Mouse (Mus musculus) myocyte (in vitro differentiated cells): Measurements from ENCODE around the gene Ovca2. TPM values are rescaled to one million over a fixed set of nuclear protein-coding genes. Genes with fewer than 3 reads are reported as not detected.

ENCODE experiments used
- H3K27me3 ChIP-seq: one replicate; pipeline ENCODE4 v1.6.1; 2011; ENCODE audit not compliant: control insufficient read depth, insufficient read depth, insufficient read length
- H3K36me3 ChIP-seq: one replicate; pipeline ENCODE4 v1.6.1; 2011; ENCODE audit not compliant: control insufficient read depth, insufficient read depth
- H3K4me2 ChIP-seq: one replicate; pipeline ENCODE4 v1.6.1; 2011; ENCODE audit warnings: low read depth, control low read depth
- H3K4me3 ChIP-seq: one replicate; pipeline ENCODE4 v1.5.1; 2011; ENCODE audit warnings: mild to moderate bottlenecking, control low read depth, moderate library complexity
- H3K79me2 ChIP-seq: one replicate; pipeline ENCODE4 v1.6.1; 2011; ENCODE audit not compliant: control insufficient read depth, insufficient read depth
- H3ac ChIP-seq: one replicate; pipeline ENCODE4 v1.6.1; 2011; ENCODE audit not compliant: control insufficient read depth, insufficient read length
- CEBPB ChIP-seq: IDR thresholded peaks from 2 replicates; pipeline ENCODE4 v1.6.1; 2011; ENCODE audit warnings: mild to moderate bottlenecking, moderate library complexity; ENCODE audit not compliant: poor library complexity, insufficient read depth, severe bottlenecking
- E2F4 ChIP-seq: IDR thresholded peaks from one replicate; pipeline ENCODE4 v1.6.1; 2011; ENCODE audit warnings: mild to moderate bottlenecking, control low read depth, moderate library complexity; ENCODE audit not compliant: insufficient read depth
- MAX ChIP-seq: IDR thresholded peaks from one replicate; pipeline ENCODE4 v1.6.1; 2011; ENCODE audit warnings: low read depth, mild to moderate bottlenecking, control low read depth
- MYOD1 ChIP-seq, 3 experiments: IDR thresholded peaks; one replicate each; pipeline ENCODE4 v1.6.1; 2011; ENCODE audit warnings: control low read depth in 2 of 3, low read depth in 2 of 3, mild to moderate bottlenecking in 2 of 3, moderate library complexity in 1 of 3; ENCODE audit not compliant: insufficient read length in 2 of 3, control insufficient read depth in 1 of 3
- MYOG ChIP-seq, 3 experiments: IDR thresholded peaks; one replicate each; pipeline ENCODE4 v1.6.1; 2011; ENCODE audit warnings: control low read depth in 2 of 3, low read depth in 2 of 3, mild to moderate bottlenecking in 2 of 3; ENCODE audit not compliant: insufficient read length in 2 of 3, control insufficient read depth in 1 of 3, insufficient read depth in 1 of 3
- POLR2A ChIP-seq: IDR thresholded peaks from one replicate; pipeline ENCODE4 v1.6.1; 2011; ENCODE audit warnings: low read depth, mild to moderate bottlenecking, control low read depth, moderate library complexity; ENCODE audit not compliant: insufficient read length
- POLR2AphosphoS2 ChIP-seq: IDR thresholded peaks from one replicate; pipeline ENCODE4 v1.6.1; 2011; ENCODE audit warnings: low read depth, control low read depth; ENCODE audit not compliant: insufficient read length
- REST ChIP-seq: IDR thresholded peaks from one replicate; pipeline ENCODE4 v1.6.1; 2011; ENCODE audit warnings: mild to moderate bottlenecking, control low read depth, moderate library complexity; ENCODE audit not compliant: insufficient read depth, insufficient read length
- SRF ChIP-seq: IDR thresholded peaks from one replicate; pipeline ENCODE4 v1.6.1; 2011; ENCODE audit warnings: low read depth; ENCODE audit not compliant: control insufficient read depth, insufficient read length
- TCF12 ChIP-seq: IDR thresholded peaks from one replicate; pipeline ENCODE4 v1.6.1; 2011; ENCODE audit warnings: mild to moderate bottlenecking, control low read depth; ENCODE audit not compliant: poor library complexity, insufficient read depth, severe bottlenecking
- TCF3 ChIP-seq: IDR thresholded peaks from one replicate; pipeline ENCODE4 v1.6.1; 2011; ENCODE audit warnings: low read depth, control low read depth; ENCODE audit not compliant: insufficient read length
- USF1 ChIP-seq: IDR thresholded peaks from one replicate; pipeline ENCODE4 v1.6.1; 2011; ENCODE audit warnings: low read depth, mild to moderate bottlenecking, control low read depth, moderate library complexity
- polyA plus RNA-seq: library from polyadenylated mRNA; unstranded; fragments of >200 nt; fragmentation: generic; extraction: Trizol; gene quantifications from one replicate; pipeline ENCODE4 v1.2.1, GENCODE M21; 2012; ENCODE audit warnings: missing spikeins

The Ovca2 gene
- polyA plus RNA-seq, 1 experiment = 12.2 TPM

DNA sequence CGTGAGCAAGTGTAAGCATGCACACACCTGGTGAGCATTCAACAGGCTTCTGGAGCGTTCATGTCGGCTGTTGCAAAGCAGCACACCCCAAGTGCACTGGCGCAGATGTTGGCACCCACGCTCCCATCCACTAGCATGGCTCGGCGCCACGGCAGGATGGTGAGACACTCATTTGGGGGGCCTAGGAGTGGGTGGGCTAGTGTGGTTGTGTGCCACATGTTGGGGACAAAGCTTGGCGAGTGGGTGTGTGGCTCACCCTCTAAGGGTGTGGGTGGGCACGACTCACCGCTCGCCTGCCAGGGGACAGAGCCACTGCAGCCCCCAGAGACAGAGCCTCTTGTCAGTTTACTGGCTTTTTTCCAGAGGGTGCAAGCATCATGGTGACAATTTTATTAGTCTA, 22.3 kb upstream of the Ovca2 start:
- H3K36me3 ChIP-seq = no peaks in the 10 kb centered on the region
- H3K27me3 ChIP-seq = peaks cover 8% of the 10 kb centered on the region
- no peak overlapping the region for H3K4me2 ChIP-seq
- TF ChIP-seq USF1 (no peak), CEBPB (no peak), MAX (no peak), POLR2A (no peak), TCF3 (no peak), E2F4 (no peak), SRF (no peak), REST (no peak), MYOD1 (IDR thresholded peaks at IDR 0.05; ENCODE audit: control insufficient read depth in 1 of 3, insufficient read length in 2 of 3, low read depth in 2 of 3) (no peak), TCF12 (no peak), MYOG (IDR thresholded peaks at IDR 0.05; ENCODE audit: control insufficient read depth in 1 of 3, insufficient read depth in 1 of 3, insufficient read length in 2 of 3, low read depth in 2 of 3) (no peak), POLR2AphosphoS2 (no peak)
- H3K4me3 ChIP-seq = no peak overlapping the region
- H3K79me2 ChIP-seq = no peaks in the 10 kb centered on the region
- H3ac ChIP-seq = no peak overlapping the region

DNA sequence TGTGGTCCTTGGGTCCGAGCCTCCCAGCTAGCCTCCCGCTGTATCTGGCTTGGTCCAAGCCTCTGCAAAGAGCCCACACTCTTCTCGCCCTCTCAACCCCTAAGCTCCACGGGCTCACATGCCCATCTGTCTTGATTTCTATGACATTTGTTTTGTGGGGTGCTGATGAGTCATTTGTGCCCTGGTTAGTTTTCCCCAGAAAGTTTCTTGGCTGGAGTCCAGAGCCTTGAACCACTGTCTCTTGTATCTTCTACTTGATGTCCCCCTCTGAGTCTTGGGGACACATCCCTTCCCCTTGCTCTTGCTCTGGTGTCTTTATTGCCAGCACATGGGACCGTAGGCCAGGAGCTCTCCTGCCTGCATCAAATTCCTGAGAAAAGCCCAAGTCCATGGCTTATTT, 21.3 kb upstream of the Ovca2 start:
- Histone ChIP-seq H3K36me3 (no peaks in the 10 kb centered on the region), H3K4me3 (no peak overlapping the region), H3K27me3 (peaks cover 18% of the 10 kb centered on the region), H3K79me2 (no peaks in the 10 kb centered on the region), H3K4me2 (no peak overlapping the region), H3ac (no peak overlapping the region)
- TF ChIP-seq USF1 = no peak
- TF ChIP-seq MAX = no peak
- TF ChIP-seq CEBPB = no peak
- TF ChIP-seq POLR2AphosphoS2 = no peak
- TF ChIP-seq E2F4 = no peak
- no peak for TF ChIP-seq POLR2A
- TF ChIP-seq TCF12 = no peak
- no peak for TF ChIP-seq TCF3
- no peak for TF ChIP-seq MYOD1 (IDR thresholded peaks at IDR 0.05; ENCODE audit: control insufficient read depth in 1 of 3, insufficient read length in 2 of 3, low read depth in 2 of 3)
- TF ChIP-seq MYOG (IDR thresholded peaks at IDR 0.05; ENCODE audit: control insufficient read depth in 1 of 3, insufficient read depth in 1 of 3, insufficient read length in 2 of 3, low read depth in 2 of 3) = no peak

DNA sequence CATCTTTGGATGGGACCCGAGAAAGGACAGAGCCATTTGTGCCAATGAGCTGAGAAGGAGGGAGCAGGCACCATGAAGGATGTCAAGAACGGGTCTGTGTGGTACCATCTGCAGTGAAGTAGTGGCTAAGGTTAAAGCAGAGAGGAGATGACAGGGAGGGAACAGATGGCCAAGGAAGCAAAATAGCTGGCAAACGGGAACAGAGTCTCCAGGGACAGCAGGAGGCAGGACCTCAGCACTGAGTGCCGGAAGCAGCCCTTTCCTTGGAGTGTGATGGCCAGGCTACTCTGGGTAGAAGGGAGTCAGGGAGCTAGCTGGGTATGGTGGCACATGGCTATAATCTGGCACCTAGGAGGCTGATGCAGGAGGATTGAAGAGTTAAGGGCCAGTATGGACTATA, 20.2 kb upstream of the Ovca2 start:
- no peaks in the 10 kb centered on the region for H3K79me2 ChIP-seq
- no peak overlapping the region for H3K4me2 ChIP-seq
- H3ac ChIP-seq = no peak overlapping the region
- TF ChIP-seq TCF3 = no peak
- TF ChIP-seq REST = no peak
- no peak for TF ChIP-seq USF1
- TF ChIP-seq MAX = no peak
- H3K36me3 ChIP-seq = no peaks in the 10 kb centered on the region
- no peak overlapping the region for H3K4me3 ChIP-seq
- peaks cover 30% of the 10 kb centered on the region for H3K27me3 ChIP-seq

DNA sequence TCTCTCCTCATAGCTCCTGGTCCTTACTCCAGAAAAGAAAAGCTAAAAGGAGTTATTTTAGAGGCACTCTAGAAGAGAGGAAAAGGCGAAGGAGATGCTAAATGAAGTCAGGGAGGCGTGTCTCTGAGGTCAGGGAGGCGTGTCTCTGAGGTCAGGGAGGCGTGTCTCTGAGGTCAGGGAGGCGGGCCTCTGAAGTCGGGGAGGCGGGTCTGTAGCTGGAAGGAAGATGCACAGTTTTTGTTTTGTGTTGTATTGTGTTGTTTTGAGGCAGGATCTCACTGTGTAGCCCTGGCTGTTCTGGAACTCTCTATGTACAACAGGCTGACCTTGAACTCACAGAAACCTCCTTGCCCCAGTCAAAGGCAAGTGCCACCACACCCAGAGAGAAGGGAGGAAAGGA, 19.3 kb upstream of the Ovca2 start:
- no peaks in the 10 kb centered on the region for H3K79me2 ChIP-seq
- no peak for TF ChIP-seq E2F4
- no peak for TF ChIP-seq SRF
- TF ChIP-seq REST = no peak
- no peak for TF ChIP-seq POLR2A
- no peak for TF ChIP-seq TCF12
- TF ChIP-seq CEBPB = no peak
- no peak for TF ChIP-seq MYOG (IDR thresholded peaks at IDR 0.05; ENCODE audit: control insufficient read depth in 1 of 3, insufficient read depth in 1 of 3, insufficient read length in 2 of 3, low read depth in 2 of 3)
- no peak for TF ChIP-seq MYOD1 (IDR thresholded peaks at IDR 0.05; ENCODE audit: control insufficient read depth in 1 of 3, insufficient read length in 2 of 3, low read depth in 2 of 3)
- TF ChIP-seq MAX = no peak
- no peak for TF ChIP-seq TCF3
- TF ChIP-seq USF1 = no peak
- TF ChIP-seq POLR2AphosphoS2 = no peak
- H3K27me3 ChIP-seq = peaks cover 36% of the 10 kb centered on the region
- no peaks in the 10 kb centered on the region for H3K36me3 ChIP-seq
- H3K4me2 ChIP-seq = no peak overlapping the region
- no peak overlapping the region for H3K4me3 ChIP-seq
- H3ac ChIP-seq = no peak overlapping the region

DNA sequence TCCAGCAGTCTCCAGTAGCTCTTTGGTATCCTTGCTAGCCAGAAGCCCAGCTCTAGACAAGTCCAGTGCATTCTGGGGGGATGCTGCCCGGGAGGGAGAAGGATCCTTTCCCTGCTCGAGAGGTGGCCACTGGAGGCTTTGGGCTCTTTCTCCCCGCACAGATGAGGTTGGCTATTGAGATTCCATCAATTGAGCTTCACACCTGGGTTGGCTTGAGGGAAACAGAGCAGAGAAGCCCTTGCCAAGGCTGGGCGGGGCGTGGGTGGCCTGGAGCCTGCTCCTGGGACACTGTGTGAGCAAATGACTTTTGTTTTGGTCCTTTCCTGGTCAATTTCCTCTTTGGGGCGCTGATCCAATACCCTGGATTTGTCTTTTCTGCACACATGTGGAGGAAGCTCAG, 17.5 kb upstream of the Ovca2 start:
- no peak overlapping the region for H3ac ChIP-seq
- TF ChIP-seq CEBPB = no peak
- no peak overlapping the region for H3K4me2 ChIP-seq
- peaks cover 36% of the 10 kb centered on the region for H3K27me3 ChIP-seq
- H3K79me2 ChIP-seq = no peaks in the 10 kb centered on the region
- no peak overlapping the region for H3K4me3 ChIP-seq
- no peaks in the 10 kb centered on the region for H3K36me3 ChIP-seq
